In the genomic region with DNA sequence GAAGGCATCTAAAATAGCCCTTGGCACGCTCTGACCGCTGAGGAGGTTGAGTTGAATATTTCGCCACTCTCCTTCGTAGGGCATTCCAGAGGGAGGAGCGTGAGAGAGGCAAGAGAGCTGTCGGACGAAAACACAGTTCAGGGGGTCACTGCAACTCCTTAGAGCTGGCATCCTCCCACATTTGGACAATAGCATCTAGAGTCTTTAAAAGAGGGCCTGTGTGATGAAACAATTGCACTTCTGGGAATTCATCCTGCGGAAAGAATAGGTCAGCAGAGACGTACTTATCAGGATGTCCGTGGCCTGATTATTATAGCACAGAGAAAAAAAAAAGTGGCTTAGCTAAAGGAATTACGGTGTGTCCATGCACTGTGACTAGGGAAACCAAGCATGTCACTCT, we compare ENCODE assay signal across 15 mouse cellular contexts.
DNase-seq lines count a peak whose midpoint lies in the region; ATAC-seq and TF ChIP-seq lines count a peak whose summit lies in the region.
"Had no signal": no experiment of that assay in that cellular context is flagged by ENCODE, and none has a peak within 500 bp of the region (broad histone marks: within the 10 kb centered on the region; RNA-seq: fewer than 3 reads in every experiment).

No protein-coding gene starts in this region.

- peak; percentile 13 to 30 for DNase-seq in adrenal gland, postnatal 36 days
- DNase-seq in adrenal gland, postnatal 4 days (ENCODE audit: low spot score in 2 of 2), result no peak
- DNase-seq in adipocyte (ENCODE audit: low spot score), result peak; percentile 4
- peak; percentile 30 for DNase-seq in heart, postnatal 4 days
- DNase-seq in lung, adult 2 months, result peak; percentile 48
- DNase-seq in cerebellum, adult 2 months, result no peak
- DNase-seq in spleen, postnatal 36 days (ENCODE audit: low spot score in 2 of 2), result no peak
- DNase-seq: cerebellum, adult 9-10 months; gastrocnemius, postnatal 14 days had no signal

- 45% methylated on average over 11 of the region's 11 CpGs for WGBS in lung, adult 2 months
- WGBS in cerebellum, adult 2 months, result 94% methylated on average over 11 of the region's 11 CpGs

- no peaks in the 10 kb centered on the region for H3K27me3 ChIP-seq in cerebellum, adult 2 months (ENCODE audit: control insufficient read depth, insufficient read depth, low read length)

- ATAC-seq in CD4-positive, CD25-positive, alpha-beta regulatory T cell, adult 4 months, result no peak
- ATAC-seq: inflammation-experienced regulatory T-cells, adult 6 months; midbrain, embryonic 16.5 days had no signal

- H3K4me3 ChIP-seq in lung, adult 2 months (replicated peaks; ENCODE audit: extremely low read depth, low read depth, low read length), result no peak overlapping the region
- H3K4me3 ChIP-seq in cerebellum, adult 2 months (replicated peaks; ENCODE audit: insufficient read depth, low read depth, low read length), result no peak overlapping the region
- H3K4me3 ChIP-seq: embryonic facial prominence, embryonic 10.5 days; forebrain, embryonic 12.5 days had no signal

- peaks cover 15% of the 10 kb centered on the region for H3K4me1 ChIP-seq in lung, adult 2 months (ENCODE audit: control insufficient read depth, insufficient read depth, low read length)
- no peaks in the 10 kb centered on the region for H3K4me1 ChIP-seq in cerebellum, adult 2 months (ENCODE audit: control insufficient read depth, insufficient read depth, low read length)

- TF ChIP-seq POLR2A in lung, adult 2 months (IDR thresholded peaks at IDR 0.05; ENCODE audit: borderline replicate concordance, extremely low read depth, low read depth, low read length), result no peak
- TF ChIP-seq POLR2A in cerebellum, adult 2 months (IDR thresholded peaks at IDR 0.05; ENCODE audit: borderline replicate concordance, insufficient read depth, low read length), result no peak

- H3K27ac ChIP-seq in cerebellum, adult 2 months (ENCODE audit: insufficient read depth, low read length), result no peak overlapping the region
- H3K27ac ChIP-seq: embryonic facial prominence, embryonic 10.5 days; liver, embryonic 14.5 days had no signal

- no peak for TF ChIP-seq CTCF in lung, adult 2 months (IDR thresholded peaks at IDR 0.05; ENCODE audit: insufficient read depth, low read length)
- TF ChIP-seq CTCF in cerebellum, adult 2 months (IDR thresholded peaks at IDR 0.05; ENCODE audit: borderline replicate concordance, insufficient read depth, low read depth, low read length), result no peak

Comparison
In these comparisons a context has a peak if more than half of its experiments do, and no peak if none do; other contexts are left out.
1. DNase-seq: peak in adrenal gland, postnatal 36 days (2 of 2), adipocyte (single experiment), heart, postnatal 4 days (single experiment) and lung, adult 2 months (single experiment); none in adrenal gland, postnatal 4 days (0 of 2), cerebellum, adult 2 months (0 of 2) and spleen, postnatal 36 days (0 of 2).